Mouse (Mus musculus): Measurements from ENCODE around the gene Serping1. TPM values are rescaled to one million over a fixed set of nuclear protein-coding genes. Genes with fewer than 3 reads are reported as not detected.
A peak's percentile ranks its signal among the peaks of the same experiment; 100 is the strongest.
"Not testable (repeated sequence)": the region's sequence is repeated elsewhere in the genome, so short reads cannot be mapped to it uniquely, and the experiment has no call there.

Serping1 gene
- polyA plus RNA-seq (2015; fragmentation: Nextera tagmentation; extraction: Ambion mirVana) = 47.0 and 55.8 TPM in 2 replicates

DNA sequence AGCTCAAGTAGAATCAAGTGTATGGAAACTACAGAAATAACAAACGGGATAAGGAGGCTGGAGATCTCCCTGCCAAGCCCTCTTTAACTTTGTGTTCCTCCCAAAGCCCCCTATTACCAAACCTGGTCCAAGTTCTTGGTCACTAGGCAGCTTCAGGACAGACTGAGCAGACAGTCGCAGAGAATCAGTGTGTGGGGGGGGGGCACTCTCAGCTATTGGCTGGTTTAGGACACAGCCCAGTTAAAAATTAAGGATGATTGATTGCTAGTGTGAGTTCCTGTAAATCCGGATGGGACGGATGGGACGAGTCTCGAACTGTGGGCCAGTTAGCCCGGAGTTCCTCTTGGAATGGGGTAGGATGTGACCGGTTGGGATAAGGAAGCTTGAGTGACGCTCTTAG lies at the start of gene Serping1:
Gene Serping1 (minus strand): TSS at position 204 of the 400 bp plus-strand sequence.
- peak within 1 kb of the TSS; percentile 33; the same call in 1 of the 2 replicates for H3K27ac ChIP-seq
- ATAC-seq (ENCODE audit: insufficient number of reproducible peaks, low FRiP score, low TSS enrichment, low read depth) = no peak

DNA sequence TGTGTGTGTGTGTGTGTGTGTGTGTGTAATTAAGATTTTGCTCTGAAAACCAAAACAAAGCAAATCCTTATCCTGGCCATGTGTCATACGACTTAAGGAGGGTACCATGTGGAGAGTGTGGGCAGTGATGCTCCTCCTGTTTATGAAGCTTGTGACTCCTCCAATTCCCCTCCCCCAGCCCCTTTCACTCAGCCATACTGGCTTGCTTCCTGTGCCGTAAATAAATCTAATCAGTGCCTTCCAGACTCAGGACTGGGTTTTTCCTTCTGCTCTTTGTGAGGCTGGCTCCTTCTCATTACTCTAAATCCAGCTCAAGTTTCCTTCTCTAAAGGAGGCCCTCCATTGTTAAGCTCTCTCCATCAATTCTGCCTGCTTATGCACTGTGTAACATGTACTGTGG lies 48.0 kb upstream of the Serping1 start:
- Histone ChIP-seq H3K27ac (no peak overlapping the region), H3K27me3 (no peaks in the 10 kb centered on the region), H3K4me3 (no peak overlapping the region), H3K4me2 (no peak overlapping the region), H3K9me3 (no peaks in the 10 kb centered on the region), H3K9ac (no peak overlapping the region), H3K4me1 (peaks cover 10% of the 10 kb centered on the region), H3K36me3 (no peaks in the 10 kb centered on the region)
- 34% methylated on average over 2 of the region's 2 CpGs for whole genome bisulfite sequencing
- ATAC-seq (ENCODE audit: insufficient number of reproducible peaks, low FRiP score, low TSS enrichment, low read depth) = no peak

More for the DNA sequence above, at the start of gene Serping1:
- Histone ChIP-seq H3K4me2 (peak within 1 kb of the TSS; percentile 58), H3K36me3 (no peaks in the 10 kb centered on the region), H3K4me3 (peak within 1 kb of the TSS; percentile 36), H3K9ac (peak within 1 kb of the TSS; percentile 37), H3K27me3 (no peaks in the 10 kb centered on the region), H3K4me1 (peaks cover 14% of the 10 kb centered on the region), H3K9me3 (no peaks in the 10 kb centered on the region)
- 61% methylated on average over 9 of the region's 9 CpGs for WGBS

DNA sequence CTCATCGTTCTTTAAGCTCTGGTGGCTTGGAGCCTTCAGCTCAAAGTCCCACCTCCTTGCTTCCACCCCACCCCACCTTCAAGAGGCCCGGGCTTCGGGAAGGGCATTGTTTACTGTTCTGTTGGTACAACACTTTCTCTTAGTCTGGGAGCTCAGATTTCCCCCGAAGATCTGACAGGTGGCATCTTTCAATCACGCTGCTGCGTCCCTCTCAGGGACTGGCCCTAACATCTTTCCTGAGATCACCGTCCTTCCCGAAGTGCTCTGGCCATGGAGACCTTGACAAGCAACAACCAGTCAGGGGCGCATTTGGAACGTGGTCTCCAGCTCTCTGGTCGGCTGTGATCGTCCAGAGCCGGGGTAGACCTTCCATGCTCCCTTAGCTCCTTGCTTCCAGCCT lies 47.3 kb upstream of the Serping1 start, which contains the start of gene Smtnl1:
Gene Smtnl1 (minus strand): TSS at position 101 of the 400 bp plus-strand sequence.
- Histone ChIP-seq H3K4me3 (no peak within 1 kb of the TSS), H3K4me2 (no peak within 1 kb of the TSS), H3K36me3 (no peaks in the 10 kb centered on the region), H3K4me1 (peaks cover 7% of the 10 kb centered on the region), H3K9ac (no peak within 1 kb of the TSS), H3K27me3 (no peaks in the 10 kb centered on the region), H3K9me3 (no peaks in the 10 kb centered on the region), H3K27ac (no peak within 1 kb of the TSS)
- 60% methylated on average over 13 of the region's 13 CpGs for WGBS
- no peak for ATAC-seq (ENCODE audit: insufficient number of reproducible peaks, low FRiP score, low TSS enrichment, low read depth)

DNA sequence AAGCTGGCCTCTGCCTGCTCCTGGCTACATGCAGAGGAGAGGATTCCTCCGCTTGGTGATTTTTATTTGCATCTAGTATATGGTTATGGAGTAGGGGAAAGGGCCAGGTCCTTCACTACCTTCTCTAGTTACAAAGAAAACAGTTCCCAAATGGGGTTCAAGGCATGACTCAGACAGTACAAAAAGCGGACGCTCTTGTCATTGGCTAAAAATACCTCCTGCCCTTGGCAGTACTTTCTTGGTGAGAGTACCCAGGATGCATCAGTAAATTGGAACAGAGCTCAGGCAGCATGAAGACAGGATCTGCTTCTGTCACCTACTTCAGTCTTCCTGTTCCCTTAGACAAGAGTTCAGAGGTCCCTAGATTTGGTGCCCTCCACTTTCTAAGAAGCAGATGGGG lies 44.6 kb upstream of the Serping1 start:
- no peaks in the 10 kb centered on the region for H3K9me3 ChIP-seq
- no peak overlapping the region for H3K4me3 ChIP-seq
- no peak overlapping the region for H3K4me2 ChIP-seq
- no peak overlapping the region for H3K9ac ChIP-seq
- H3K27ac ChIP-seq = no peak overlapping the region
- no peaks in the 10 kb centered on the region for H3K27me3 ChIP-seq
- no peaks in the 10 kb centered on the region for H3K36me3 ChIP-seq
- H3K4me1 ChIP-seq = no peaks in the 10 kb centered on the region
- ATAC-seq (ENCODE audit: insufficient number of reproducible peaks, low FRiP score, low TSS enrichment, low read depth) = no peak
- 61% methylated on average over 3 of the region's 3 CpGs for WGBS

DNA sequence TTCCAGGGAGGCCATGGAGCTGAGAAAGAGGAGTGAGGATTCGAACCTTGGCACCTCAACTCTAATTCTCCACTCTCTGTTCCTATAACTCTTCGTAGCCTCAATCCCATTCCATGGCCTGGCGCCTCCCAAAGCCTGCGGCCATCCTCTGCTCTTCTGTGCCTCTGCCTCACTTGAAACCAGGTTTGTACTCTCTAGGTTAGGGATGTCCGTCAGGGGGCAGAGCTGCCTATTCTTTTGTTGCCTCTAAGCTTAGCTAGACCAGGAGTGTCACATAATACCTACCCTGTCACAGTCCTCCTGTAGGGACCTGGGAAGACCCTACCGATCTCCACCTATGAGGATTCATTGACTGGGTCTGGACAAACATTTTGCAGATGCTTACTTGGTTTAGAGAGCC lies 37.4 kb upstream of the Serping1 start:
- Histone ChIP-seq H3K4me3 (no peak overlapping the region), H3K4me1 (peaks cover 5% of the 10 kb centered on the region), H3K4me2 (no peak overlapping the region), H3K27ac (no peak overlapping the region), H3K36me3 (no peaks in the 10 kb centered on the region), H3K27me3 (no peaks in the 10 kb centered on the region), H3K9ac (no peak overlapping the region), H3K9me3 (no peaks in the 10 kb centered on the region)
- 77% methylated on average over 6 of the region's 6 CpGs for WGBS
- no peak for ATAC-seq (ENCODE audit: insufficient number of reproducible peaks, low FRiP score, low TSS enrichment, low read depth)

DNA sequence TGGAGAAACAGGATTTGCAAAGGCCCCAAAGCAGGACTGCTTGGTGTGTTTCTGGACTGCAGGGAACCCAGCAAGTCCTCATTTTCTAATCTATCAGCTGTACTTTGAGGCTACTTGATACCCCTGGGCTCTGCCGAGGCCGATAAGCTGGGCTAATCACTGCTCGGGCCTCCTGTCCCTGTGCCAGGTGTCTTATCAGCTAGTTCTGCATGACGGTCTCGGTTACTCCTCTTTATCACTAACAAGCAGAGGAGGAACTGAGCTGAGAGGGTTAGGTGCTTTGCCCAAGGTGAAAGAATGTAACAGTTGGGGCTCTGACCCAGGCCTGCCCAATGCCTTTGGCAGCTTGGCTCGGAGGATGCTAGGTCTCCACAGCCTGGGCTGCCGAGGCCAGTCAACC lies 36.6 kb upstream of the Serping1 start:
- H3K4me3 ChIP-seq = no peak overlapping the region
- ATAC-seq (ENCODE audit: insufficient number of reproducible peaks, low FRiP score, low TSS enrichment, low read depth) = no peak
- 89% methylated on average over 7 of the region's 7 CpGs for WGBS
- H3K36me3 ChIP-seq = no peaks in the 10 kb centered on the region
- no peaks in the 10 kb centered on the region for H3K27me3 ChIP-seq
- H3K9ac ChIP-seq = no peak overlapping the region
- no peak overlapping the region for H3K27ac ChIP-seq
- H3K4me2 ChIP-seq = no peak overlapping the region
- H3K9me3 ChIP-seq = no peaks in the 10 kb centered on the region
- H3K4me1 ChIP-seq = peaks cover 5% of the 10 kb centered on the region

DNA sequence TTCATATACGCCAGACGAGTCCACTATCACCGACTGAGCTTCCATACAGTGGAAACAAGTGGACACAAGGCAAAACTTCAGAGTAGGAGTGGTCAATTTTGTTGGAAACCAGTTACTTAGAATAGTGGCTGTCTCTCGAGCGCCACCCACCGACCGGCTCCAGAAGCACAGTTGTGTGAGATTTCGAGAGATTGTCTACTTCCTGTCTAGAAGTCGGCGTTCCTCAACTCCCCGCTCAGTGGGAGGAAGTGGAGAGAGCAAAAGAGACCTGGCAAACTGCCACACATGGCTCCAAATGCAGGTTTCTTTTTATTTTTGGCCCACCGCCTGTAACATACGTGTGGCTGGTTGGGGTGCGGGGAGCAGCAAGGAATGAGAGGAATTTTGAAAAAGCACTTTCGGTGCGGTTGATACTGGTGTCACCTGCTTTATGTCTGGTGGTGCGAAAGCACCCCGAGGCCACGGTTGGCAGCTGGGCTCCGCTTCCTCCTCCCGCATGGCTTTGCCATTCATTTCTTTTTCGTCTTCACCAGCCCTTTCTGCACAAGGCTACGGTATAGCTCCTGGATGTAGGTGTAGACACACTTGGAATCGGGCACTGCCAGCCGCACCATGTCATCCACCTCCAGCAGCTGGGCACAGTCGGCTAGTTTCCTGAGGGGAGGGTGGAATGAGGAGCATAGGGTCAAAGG lies 35.8 kb upstream of the Serping1 start:
- Histone ChIP-seq H3K4me1 (peaks cover 5% of the 10 kb centered on the region), H3K9me3 (no peaks in the 10 kb centered on the region), H3K4me2 (peak overlapping the region; percentile 49), H3K27ac (peak overlapping the region; percentile 47), H3K27me3 (no peaks in the 10 kb centered on the region), H3K4me3 (peak overlapping the region; percentile 35), H3K36me3 (no peaks in the 10 kb centered on the region), H3K9ac (no peak overlapping the region)
- 19% methylated on average over 26 of the region's 26 CpGs for WGBS
- peak; percentile 64; the same call in 1 of the 2 replicates for ATAC-seq (ENCODE audit: insufficient number of reproducible peaks, low FRiP score, low TSS enrichment, low read depth)

DNA sequence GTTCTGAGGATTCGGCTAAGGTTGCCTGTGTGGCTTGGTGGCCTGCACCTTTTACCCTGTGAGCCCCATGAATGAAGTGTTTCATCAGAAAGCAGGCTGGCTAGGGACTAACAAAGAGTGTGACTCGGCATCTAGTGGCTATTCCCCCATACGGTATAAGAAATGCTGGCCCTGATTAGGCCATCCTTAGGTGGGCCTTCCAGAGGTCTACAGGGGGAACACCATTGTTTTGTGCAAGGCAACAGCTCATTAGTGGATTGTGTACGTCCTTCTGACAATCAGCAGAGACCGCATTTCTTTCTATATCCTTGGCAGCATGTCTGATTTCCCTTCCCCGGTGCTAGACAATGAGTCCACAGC lies 35.3 kb upstream of the Serping1 start:
- 76% methylated on average over 6 of the region's 6 CpGs for WGBS
- Histone ChIP-seq H3K9ac (no peak overlapping the region), H3K4me1 (peaks cover 5% of the 10 kb centered on the region), H3K4me3 (no peak overlapping the region), H3K36me3 (no peaks in the 10 kb centered on the region), H3K4me2 (peak overlapping the region; percentile 49; the same call in 1 of the 2 replicates), H3K27ac (no peak overlapping the region), H3K9me3 (no peaks in the 10 kb centered on the region), H3K27me3 (no peaks in the 10 kb centered on the region)
- no peak for ATAC-seq (ENCODE audit: insufficient number of reproducible peaks, low FRiP score, low TSS enrichment, low read depth)

DNA sequence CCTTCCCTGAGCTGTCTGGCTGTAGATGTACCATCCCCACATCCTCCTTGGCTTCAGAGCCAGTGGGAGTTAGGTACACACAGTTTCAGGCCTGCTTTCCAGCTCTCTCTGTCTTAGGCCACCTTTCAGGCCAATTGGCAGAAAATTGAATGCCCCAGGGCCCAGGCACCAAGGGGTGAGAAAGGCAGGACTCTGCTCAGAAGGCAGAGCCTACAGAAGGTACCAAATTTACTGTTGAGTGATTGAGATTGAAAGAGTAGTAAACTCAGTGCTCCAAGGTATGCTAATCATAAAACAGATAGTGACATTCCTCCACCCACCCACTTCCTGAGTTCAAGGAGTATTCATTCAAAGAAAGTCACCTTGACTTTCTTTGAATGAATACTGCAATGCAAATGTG lies 34.1 kb upstream of the Serping1 start:
- Histone ChIP-seq H3K4me3 (no peak overlapping the region), H3K27ac (no peak overlapping the region), H3K4me1 (peaks cover 5% of the 10 kb centered on the region), H3K36me3 (no peaks in the 10 kb centered on the region), H3K4me2 (no peak overlapping the region), H3K27me3 (no peaks in the 10 kb centered on the region), H3K9me3 (no peaks in the 10 kb centered on the region), H3K9ac (no peak overlapping the region)
- ATAC-seq (ENCODE audit: insufficient number of reproducible peaks, low FRiP score, low TSS enrichment, low read depth) = no peak

DNA sequence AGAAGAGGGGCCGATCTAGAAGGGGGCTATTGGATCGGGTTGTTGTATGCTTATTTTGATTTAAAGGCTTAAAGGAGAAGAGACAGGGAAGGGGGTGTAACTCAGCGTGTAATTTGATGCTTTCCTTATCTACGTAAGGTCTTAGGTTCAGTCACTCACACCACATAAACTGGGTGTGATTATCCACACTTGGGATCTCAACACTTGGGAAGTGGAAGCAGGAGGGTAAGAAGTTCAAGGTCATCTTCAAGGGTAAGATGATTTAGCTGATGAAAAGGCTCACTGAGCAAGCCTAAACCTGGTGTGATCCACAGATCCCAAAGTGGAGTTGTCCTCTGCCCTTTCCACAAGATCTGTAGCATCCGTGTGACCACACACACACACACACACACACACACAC lies 31.3 kb upstream of the Serping1 start:
- Histone ChIP-seq H3K27me3 (no peaks in the 10 kb centered on the region), H3K4me3 (no peak overlapping the region), H3K36me3 (no peaks in the 10 kb centered on the region), H3K4me1 (peaks cover 5% of the 10 kb centered on the region), H3K9ac (no peak overlapping the region), H3K4me2 (no peak overlapping the region), H3K9me3 (no peaks in the 10 kb centered on the region), H3K27ac (no peak overlapping the region)
- 60% methylated on average over 5 of the region's 5 CpGs for WGBS
- ATAC-seq (ENCODE audit: insufficient number of reproducible peaks, low FRiP score, low TSS enrichment, low read depth) = no peak

DNA sequence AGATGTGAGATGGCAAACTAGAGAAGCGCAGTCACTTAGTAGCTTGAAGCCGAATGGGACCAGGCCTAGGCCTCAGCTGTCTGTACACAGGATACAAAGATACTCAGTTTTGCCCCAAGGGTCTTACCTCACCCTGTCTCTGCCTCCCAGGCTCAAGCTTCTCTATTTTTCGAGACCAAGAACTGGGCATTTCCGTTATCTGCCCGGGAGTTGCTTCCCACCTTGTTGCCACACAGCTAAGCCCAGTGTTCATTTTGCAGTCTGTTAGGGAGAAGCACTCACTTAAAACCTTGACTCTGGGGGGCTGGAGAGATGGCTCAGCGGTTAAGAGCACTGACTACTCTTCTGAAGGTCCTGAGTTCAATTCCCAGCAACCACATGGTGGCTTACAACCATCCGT lies 28.7 kb upstream of the Serping1 start:
- Histone ChIP-seq H3K27me3 (no peaks in the 10 kb centered on the region), H3K9ac (no peak overlapping the region), H3K9me3 (no peaks in the 10 kb centered on the region), H3K27ac (no peak overlapping the region), H3K36me3 (no peaks in the 10 kb centered on the region), H3K4me3 (no peak overlapping the region), H3K4me1 (0 out of 2 replicates have a peak, but pooled peaks cover 4% of the 10 kb centered on the region), H3K4me2 (no peak overlapping the region)
- ATAC-seq (ENCODE audit: insufficient number of reproducible peaks, low FRiP score, low TSS enrichment, low read depth) = no peak
- WGBS = 90% methylated on average over 7 of the region's 7 CpGs

DNA sequence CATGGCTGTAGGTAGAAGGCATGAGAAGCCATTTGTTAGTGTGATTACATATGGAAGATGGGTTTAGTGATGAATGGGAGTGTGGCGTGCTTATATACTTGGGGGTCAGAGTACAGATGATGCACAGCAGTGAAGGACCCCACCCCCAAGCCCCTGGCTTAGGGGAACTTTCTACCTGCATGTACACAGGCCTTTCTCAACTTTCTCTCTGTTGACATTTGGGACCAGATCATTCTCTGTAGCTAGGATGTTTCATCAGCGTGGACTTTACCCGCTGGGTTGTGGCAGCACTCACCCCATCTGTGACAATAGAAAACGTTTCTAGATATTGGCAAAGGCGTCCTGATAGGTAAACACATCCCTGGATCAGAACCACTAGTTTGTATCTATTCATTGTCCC lies 26.0 kb upstream of the Serping1 start:
- not testable (repeated sequence) for H3K4me3 ChIP-seq; H3K9ac ChIP-seq; ATAC-seq (ENCODE audit: insufficient number of reproducible peaks, low FRiP score, low TSS enrichment, low read depth); H3K27me3 ChIP-seq; H3K36me3 ChIP-seq; H3K4me2 ChIP-seq; H3K27ac ChIP-seq; H3K9me3 ChIP-seq
- peaks cover 11% of the 10 kb centered on the region; the same call in 1 of the 2 replicates for H3K4me1 ChIP-seq
- WGBS = 79% methylated on average over 5 of the region's 5 CpGs
